Mouse (Mus musculus): ENCODE measurements around the gene Nfkbia.

Gene Nfkbia

DNA sequence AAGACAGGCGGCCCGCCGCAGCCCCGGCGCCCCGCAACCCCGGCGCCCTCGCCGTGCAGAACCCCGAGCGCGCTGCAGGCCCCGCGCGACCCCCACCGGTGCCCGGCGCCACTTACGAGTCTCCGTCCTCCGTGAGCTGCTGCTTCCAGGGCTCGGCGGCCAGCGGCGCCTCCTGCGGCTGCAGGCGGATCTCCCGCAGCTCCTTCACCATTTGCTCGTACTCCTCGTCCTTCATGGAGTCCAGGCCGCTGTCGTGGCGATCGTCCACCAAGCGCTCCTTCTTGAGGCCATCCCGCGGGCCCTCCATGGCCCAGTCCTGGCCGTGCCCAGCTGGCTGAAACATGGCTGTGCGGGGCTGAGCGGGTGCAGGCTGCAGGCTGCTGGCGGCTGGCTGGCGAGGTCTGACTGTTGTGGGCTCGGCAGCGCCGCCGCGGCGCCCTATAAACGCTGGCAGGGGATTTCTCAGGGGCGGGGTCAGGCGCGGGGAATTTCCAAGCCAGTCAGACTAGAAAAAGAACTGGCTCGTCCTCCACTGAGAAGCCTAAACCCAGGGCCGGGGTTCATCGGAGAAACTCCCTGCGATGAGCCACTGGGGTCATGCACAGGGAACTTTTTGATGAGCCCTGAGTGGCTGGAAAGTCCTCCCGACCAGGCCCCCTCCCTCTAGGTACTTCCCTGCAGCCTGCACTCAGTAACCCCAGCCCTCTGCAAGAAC lies at the start of gene Nfkbia:
Gene Nfkbia (minus strand): TSS at position 464 of the 715 bp plus-strand sequence.
- DNase-seq (ENCODE audit: low spot score in 2 of 2) = peak; percentile 95 to 96

DNA sequence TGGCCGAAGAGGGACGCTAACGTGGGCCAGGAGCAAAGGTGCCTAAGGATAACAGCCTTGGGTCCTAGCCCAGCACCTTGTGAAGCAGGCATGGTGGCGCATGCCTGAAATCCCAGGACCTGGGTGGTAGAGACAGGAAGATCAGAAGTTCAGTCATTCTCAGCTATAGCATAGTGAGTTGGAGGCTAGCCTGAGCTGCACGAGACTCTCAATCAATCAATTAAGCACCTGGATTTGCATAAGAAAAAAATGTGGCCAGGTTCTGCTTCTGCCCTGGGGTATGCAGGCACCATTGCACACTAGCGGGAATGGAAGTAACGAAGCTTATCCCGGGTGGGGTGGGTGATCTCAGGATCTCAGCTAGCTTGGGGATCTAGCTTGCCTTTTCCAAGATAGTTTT lies 46.7 kb upstream of the Nfkbia start:
- DNase-seq (ENCODE audit: low spot score in 2 of 2) = no peak

DNA sequence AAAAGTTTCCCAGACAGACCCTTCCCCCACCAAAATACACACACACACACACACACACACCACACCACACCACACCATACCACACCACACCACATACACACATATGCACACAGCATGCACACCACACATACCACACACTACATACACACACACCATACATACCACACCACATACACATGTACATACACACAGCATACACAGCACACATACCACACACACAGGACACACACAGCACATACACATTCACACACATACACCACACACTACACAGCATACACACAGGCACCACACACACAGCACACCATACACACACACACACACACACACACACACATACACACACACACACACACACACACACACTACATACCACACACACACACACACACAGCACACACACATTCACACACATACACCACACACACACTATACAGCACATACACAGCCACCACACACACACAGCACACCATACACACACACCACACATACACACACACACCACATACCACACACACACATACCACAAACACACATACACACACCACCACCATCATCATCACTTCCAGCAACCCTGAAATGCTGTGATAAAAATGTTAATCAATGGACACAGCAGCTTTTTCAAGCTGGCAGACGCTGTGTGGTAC lies 46.0 kb upstream of the Nfkbia start:
- no peak for DNase-seq (ENCODE audit: low spot score in 2 of 2)

DNA sequence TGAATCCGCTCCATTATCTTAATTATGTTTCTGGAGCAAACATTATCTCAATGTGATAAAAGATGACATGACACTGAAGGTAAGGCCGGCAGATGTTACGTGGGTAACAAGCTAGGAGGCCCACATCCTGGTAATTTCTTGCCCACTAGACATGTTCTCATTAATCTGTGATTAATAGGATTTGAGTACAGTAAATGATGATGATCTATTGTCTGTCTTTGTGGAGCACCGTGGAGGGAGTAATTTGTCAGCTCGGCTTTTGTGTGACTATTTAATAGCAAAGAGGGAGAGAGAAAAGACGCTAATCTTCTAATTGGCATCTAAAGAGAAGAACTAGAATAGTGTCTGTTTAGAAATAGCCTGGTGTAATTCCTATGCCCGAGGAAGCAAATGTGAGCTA lies 45.3 kb upstream of the Nfkbia start:
- DNase-seq (ENCODE audit: low spot score in 2 of 2) = no peak

DNA sequence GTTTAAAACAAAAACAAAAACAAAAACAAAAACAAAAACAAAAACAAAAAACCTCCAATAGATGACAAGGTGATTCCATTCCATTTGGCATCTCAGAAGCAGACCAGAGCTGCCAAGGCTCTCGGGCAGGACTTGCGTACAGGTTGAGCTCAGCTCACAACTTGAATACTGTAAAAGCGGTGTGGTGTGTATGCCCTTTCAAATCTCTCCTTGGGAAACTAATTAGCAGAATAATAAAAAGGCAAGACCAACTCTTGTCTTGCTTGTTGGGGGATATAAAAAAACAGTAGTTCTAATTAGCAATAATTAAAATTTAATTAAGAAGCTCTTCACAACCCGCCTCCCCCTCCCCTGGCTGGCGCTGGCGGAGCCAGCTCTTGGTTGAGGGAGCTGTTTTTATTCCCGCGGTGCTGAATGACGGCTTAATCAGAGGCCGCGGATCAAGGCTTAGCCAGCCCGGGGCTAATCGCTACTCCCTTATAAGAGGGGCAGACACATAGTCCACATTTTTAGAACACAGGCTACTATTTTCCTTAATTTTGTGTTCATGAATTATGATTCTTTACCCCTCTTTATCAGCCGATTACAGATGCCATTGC lies 44.2 kb upstream of the Nfkbia start:
- DNase-seq (ENCODE audit: low spot score in 2 of 2) = no peak

DNA sequence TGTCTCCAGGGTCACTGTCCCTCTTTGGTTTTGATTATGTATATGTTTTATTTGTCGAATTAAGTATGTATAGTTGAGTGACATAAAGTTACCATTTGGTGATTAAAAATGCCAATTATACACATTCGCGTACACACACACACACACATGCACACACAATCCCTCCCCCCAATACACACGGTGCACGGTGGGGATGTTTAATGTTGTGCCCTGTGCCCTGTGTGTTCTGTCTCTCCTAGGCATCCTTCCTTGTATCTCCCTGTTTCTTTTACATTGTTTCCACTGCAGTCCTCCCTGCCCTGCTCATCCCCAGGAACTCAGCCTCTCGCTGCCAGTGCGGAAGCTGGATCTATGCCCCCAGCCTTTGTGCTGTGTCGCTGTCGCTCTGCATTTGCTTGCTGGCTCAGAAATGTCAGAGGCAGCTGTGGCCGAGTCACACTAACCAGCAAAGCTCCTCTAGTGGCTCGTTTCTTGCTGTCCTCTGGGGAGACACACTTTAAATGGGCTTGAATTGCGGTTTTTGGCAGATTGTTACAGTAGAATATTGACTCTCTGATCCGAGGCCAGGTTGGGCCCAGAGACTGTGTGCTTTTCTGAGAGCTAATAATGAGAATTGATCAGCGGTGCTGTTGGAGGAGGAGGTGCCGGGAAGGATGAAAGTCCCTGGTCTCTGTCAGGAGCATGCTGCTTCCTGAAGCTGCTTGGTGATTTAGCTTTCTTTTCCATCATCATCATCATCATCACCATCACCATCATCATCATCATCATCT lies 34.7 kb upstream of the Nfkbia start:
- no peak for DNase-seq (ENCODE audit: low spot score in 2 of 2)

DNA sequence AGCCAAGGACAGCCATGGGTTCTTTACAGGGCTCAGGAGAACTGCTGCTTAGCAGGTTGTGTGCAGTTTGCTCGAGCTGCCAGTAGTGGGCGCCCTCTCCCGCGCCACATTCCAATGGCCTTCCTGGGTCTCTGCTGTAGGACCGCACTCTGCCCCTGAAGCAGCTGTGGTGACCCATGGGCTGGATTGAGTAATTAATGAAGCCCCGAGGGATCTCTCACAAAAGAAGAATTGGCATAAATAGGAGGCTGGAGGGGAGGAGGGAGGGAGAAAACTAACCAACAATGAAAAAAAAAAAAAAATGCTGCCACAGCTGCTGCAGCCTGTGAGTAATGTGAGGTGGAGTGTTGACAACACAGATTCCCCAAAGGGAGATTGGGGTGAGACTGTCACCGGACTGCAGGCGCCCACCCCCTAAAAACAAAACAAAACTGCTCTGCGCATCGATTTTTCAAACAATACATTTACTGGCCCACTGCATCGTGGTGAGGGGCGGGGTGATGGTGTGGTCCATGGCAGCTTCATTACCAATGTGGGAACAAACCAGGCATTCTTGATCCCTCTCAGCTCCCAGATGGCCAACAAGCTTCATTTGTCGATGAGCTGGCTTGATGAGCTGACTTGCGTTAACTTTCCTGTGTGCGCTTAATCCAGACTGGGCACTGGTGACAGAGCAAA lies 25.8 kb upstream of the Nfkbia start:
- no peak for DNase-seq (ENCODE audit: low spot score in 2 of 2)

DNA sequence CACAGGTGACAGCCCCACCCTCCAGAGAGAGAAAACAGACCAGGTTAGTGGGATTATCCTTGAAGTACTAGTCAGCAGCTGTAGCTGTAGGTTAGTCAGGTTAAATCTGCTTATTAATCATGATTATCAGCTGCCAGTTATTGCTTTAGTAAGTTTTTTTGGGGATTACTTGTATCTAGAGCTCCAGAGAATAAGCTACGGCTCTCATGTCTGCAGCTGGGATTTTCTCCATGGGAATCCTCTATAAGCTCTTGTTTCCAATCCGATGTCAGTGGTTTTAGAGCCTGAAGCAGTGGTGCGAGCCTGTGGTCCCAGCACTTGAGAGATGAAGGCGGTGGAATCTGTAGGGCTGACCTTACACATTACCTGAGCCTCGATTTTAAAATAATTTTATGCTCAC lies 16.4 kb upstream of the Nfkbia start:
- DNase-seq (ENCODE audit: low spot score in 2 of 2) = no peak

DNA sequence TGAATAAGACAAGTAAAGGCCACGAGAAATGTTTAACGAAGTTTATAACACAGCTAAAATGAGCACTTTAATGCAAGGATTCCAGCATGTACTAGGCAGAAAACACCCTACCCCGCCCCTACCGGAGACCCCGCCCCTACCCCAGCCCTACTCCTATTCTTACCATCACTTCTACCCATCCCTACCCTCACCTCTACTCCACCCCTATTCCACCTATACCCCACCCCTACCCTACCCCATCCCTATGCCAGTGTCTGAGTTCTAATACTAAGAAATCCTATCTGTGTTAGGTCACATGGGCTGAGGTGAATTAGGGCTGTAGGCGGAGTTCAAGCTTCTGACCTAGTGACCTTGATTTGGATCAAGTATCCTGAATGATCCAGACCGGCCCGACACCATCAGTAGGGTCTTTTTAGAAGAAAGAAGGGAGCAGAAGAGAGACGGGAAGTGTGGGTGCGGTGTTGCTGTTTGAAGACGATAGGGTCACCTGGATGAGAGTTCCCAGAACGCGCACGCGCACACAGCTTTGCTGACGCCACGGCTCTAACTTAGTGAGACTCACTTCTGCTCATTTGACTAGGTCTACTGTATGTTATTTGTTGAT lies 15.0 kb upstream of the Nfkbia start:
- DNase-seq (ENCODE audit: low spot score in 2 of 2) = no peak

DNA sequence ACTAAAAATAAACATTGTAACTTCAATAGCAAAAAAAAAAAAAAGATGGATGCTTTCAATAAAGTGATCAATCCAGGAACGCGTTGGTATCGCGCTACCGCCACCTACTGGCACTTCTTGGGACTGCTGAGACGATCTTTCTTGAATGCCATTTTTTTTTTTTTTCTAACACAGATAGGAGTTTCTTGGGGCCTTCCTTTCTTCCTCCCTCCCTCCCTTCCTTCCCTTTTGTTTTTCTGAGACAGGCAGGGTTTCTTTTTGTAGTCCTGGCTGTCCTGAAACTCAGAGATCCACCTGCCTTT lies 13.5 kb upstream of the Nfkbia start:
- no peak for DNase-seq (ENCODE audit: low spot score in 2 of 2)

DNA sequence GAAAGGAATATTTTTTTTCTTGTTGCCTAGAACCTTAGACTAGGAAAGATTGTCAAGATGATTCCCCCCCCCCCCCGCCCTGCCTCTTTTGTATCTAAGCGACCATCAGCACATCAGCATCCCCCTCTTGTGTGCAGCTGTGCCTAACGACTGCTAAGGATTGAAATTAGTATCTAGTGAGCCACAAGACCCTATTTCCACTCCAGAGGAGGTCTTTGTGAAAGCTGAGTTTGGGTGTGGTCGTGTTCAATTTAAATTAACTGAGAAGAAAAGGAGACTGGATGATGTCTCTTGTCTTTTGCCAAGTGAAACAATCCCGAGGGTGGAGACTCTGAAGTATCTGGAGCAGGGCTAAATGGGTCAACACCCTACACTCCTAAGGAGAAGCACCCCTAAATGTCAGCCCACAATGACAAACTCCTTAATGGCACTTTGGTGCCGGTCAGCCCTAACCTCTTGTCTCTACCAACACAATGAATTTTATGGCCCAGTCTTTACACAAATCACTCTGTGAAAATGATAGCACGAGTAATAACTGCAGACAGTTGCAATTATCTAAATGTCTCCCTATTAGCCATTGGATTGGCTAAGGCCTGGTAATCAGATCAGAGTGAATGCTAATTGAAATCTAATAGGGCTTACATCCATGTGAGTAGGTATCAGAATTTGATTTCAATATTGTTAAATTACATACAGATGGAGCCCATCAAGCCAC lies 13.0 kb upstream of the Nfkbia start:
- DNase-seq (ENCODE audit: low spot score in 2 of 2) = no peak

DNA sequence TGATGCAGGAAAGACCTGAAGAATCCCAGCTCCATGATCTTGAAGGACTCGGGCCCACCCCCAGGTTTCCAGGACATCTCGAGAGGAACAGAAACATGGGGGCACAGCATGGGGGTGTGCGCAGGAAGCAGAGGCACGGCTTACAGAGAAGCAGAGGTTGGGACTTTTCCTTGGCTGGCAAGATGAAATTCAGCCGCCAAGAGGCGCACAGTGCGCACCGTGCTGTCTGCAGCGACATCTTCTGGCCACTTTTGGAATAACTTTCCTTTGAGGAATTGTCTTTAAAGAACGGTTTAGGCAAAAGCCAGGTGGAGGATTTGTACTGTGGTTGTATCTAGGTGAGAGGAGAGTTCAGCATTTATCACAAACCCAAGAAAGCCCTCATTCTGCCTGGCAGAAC lies 6.6 kb upstream of the Nfkbia start:
- DNase-seq (ENCODE audit: low spot score in 2 of 2) = peak; percentile 50 to 62

DNA sequence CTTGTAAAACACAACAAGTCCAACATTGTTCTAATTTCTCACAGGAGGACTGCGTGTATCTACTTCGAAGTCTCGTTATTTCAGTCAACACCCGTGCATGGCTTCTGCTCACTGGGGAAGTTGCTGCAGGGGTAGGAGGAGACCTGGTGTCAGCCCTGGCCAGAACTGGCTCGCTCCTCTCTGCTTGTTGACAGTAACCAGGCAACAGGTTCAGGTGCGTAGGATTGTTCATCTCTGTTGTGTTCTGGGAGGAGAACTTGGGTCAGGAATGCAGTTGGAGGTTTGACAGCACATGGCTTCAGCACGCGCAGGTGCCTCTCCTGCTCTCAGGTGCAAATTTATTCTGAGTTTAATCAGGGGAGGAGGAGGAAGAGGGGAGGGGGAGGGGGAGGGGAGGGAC lies 5.3 kb upstream of the Nfkbia start:
- DNase-seq (ENCODE audit: low spot score in 2 of 2) = no peak

DNA sequence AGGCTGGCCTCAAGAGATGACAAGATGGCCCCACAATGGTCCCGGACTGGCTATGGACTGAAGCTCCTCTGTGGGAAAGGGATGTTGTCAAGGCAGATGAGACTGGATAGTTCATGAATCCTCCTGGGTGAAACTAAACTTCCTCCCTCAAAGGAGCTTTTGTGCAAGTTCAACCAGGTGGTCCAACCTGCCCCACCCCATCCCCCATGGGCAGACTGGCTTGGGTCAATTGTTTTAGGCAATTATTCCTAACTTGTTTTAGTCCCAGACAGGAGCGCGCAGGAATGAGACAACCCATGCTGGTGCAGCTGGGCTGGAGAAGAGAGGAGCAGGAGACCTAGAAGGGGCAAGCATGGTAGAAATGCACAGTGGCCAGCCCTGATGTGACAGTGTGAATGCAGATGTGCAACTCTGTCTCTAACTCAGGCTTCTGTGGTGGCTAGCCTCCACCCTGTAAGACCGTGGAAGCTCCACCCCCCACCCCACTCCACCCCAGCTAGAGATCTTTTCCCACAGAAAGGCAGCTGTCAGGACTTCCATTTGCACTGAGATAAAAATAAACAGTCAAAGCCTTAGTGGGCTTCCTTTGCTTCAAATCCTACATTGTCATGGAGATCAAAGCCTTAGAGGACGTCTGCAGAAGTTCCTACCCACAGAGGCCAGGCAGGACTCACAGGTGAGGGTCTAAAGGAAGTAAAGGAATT lies 3.6 kb upstream of the Nfkbia start:
- DNase-seq (ENCODE audit: low spot score in 2 of 2) = no peak

DNA sequence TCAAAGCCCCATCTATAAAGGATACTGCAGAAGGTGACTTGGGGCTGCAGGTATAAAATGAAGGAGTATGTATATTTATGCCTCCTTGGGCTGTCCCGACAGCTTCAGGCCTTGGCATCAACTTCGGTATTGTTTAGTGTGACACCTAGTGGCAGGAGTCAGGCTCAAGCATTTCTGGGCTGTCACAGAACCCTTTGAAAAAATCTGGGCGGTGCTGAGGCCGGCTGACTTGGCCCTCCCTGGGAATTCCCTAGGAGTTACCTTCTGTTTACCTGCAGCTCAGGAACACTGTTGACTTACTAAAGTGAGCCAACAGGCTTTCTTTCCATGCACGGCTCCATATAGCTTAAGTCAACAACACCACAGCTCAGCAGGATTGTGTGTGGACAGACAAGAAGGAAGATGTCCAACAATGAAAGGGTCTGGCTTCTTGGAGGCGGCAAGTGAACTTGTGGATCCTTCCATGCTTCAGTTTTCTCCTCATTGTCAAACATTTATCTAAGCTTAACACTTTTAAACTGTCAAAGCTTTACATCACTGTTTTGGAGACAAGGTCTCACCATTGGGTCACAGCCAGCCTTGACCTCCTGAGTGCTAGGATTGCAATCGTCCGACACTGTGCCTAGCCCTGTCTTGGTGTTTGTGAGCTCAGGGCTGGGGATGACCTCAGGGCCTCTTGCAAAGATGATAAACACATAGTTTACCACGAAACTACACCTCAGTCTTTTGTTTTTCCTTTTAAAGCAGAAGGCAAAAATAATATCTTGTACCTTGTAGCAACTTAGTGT lies 2.9 kb upstream of the Nfkbia start:
- peak in 1 of 2 experiments; percentile 63 for DNase-seq (ENCODE audit: low spot score in 2 of 2)

DNA sequence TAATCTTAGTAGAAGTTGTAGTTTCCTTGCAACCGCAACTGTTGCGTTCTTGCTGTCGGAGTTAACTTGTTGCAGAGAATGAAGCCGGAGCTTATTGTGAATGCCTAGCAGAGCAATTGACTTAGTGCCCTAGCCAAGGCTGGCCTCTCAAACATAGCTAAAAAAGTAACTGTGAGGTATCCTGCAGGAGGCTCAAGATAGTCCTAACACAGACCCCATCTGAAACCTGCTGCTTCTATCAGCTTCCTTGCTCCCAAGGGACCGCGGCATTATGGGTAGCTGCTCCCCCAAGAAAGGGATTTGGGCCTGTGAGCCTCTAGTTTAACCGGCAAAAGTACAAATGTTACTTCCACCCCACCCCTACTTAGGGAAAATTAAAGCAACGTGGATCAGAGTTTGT lies 934 bp upstream of the Nfkbia start:
- no peak for DNase-seq (ENCODE audit: low spot score in 2 of 2)

DNA sequence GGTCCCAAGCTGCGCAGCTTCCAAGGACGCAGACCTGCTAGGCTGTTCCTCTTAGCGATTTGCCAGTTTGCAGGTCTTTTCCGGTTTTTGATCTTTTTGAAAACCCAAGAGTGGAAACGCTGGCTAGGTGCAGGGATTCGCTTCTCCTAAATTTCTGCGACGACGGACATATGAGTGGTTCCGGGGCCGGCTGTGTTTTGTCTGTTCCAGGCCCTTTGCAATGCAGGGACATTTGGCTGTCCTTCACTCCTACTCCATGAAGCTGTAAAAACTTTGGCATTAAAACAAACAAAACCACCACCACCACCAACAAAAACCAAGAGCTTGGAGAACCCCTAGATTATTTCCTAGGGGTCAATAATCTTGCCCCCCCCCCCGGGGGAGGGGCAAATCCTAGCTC lies 494 bp upstream of the Nfkbia start:
- no peak for DNase-seq (ENCODE audit: low spot score in 2 of 2)

DNA sequence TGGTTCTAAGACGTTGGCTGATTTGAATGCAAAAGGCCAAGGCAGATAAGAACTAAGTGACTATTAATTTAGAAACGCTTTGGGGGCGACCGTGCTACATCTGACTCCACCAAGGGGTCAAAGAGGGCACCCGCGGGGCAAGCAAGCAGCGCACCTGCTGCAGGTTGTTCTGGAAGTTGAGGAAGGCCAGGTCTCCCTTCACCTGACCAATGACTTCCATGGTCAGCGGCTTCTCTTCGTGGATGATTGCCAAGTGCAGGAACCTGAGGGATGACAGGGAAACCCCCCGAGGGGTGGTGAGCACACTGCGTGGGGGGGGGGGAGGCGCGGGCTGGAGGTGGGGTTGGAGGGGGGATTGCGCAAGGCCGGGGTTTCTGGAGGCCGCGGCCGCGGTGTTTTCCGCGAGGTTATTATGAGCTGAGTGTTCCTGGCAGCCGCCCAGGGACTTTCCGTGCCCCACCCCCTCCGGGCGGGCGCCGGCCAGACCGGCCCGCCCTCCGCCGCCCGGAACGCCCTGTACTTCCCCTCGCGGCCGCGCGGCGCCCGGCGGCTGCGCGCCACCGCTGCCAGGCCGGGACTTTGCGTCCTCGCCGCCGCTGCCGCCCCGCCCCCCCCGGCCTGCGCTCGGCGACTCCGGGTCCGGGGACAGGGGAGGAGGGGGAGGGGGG lies 797 bp downstream of the Nfkbia start:
- DNase-seq (ENCODE audit: low spot score in 2 of 2) = peak; percentile 95 to 96

Data from urinary bladder, adult 18-20 months (tissue).